Mouse (Mus musculus) E14TG2a.4 (cell line): ENCODE measurements around the gene Npas2.

Experiments
- H3K27me3 ChIP-seq: 2 replicates; pipeline ENCODE4 v1.6.1; 2014; ENCODE audit warnings: low read length, control low read depth; ENCODE audit not compliant: insufficient read depth
- H3K36me3 ChIP-seq: 2 replicates; pipeline ENCODE4 v1.6.1; 2014; ENCODE audit warnings: low read length, control low read depth; ENCODE audit not compliant: insufficient read depth
- H3K4me1 ChIP-seq: replicated peaks from 2 replicates; pipeline ENCODE4 v1.6.1; 2014; ENCODE audit warnings: low read depth, low read length, control low read depth
- H3K4me3 ChIP-seq: replicated peaks from 2 replicates; pipeline ENCODE4 v1.5.1; 2014; ENCODE audit warnings: mild to moderate bottlenecking, low read length
- H3K9me3 ChIP-seq: 2 replicates; pipeline ENCODE4 v1.6.1; 2014; ENCODE audit warnings: low read length, control low read depth
- CTCF ChIP-seq: conservative IDR thresholded peaks from 2 replicates; pipeline ENCODE4 v1.5.1; 2014; ENCODE audit warnings: low read length
- NANOG ChIP-seq: IDR thresholded peaks from 2 replicates; pipeline ENCODE4 v1.6.1; 2014; ENCODE audit warnings: borderline replicate concordance, low read length, mixed read lengths
- POU5F1 ChIP-seq: IDR thresholded peaks from 2 replicates; pipeline ENCODE4 v1.6.1; 2014; ENCODE audit warnings: low read length, borderline replicate concordance

Gene Npas2

GRCm38 (mm10) chr1:39400173-39400572 lies 206.6 kb downstream of the Npas2 start:
- H3K36me3 ChIP-seq = peaks cover 17% of the 10 kb centered on the region
- H3K27me3 ChIP-seq = no peaks in the 10 kb centered on the region
- H3K9me3 ChIP-seq = peaks cover 6% of the 10 kb centered on the region
- H3K4me1 ChIP-seq = peaks cover 10% of the 10 kb centered on the region
- TF ChIP-seq CTCF (no peak), NANOG (no peak), POU5F1 (no peak)
- H3K4me3 ChIP-seq = no peak overlapping the region

GRCm38 (mm10) chr1:39407108-39407507 lies 213.6 kb downstream of the Npas2 start:
- H3K36me3 ChIP-seq = peaks cover 7% of the 10 kb centered on the region
- TF ChIP-seq CTCF (no peak), NANOG (no peak), POU5F1 (no peak)
- H3K4me3 ChIP-seq = no peak overlapping the region
- peaks cover 2% of the 10 kb centered on the region; the same call in 1 of the 2 replicates for H3K4me1 ChIP-seq
- H3K27me3 ChIP-seq = no peaks in the 10 kb centered on the region
- no peaks in the 10 kb centered on the region for H3K9me3 ChIP-seq

GRCm38 (mm10) chr1:39408123-39408522 lies 214.6 kb downstream of the Npas2 start:
- no peaks in the 10 kb centered on the region for H3K9me3 ChIP-seq
- no peaks in the 10 kb centered on the region for H3K36me3 ChIP-seq
- H3K4me3 ChIP-seq = no peak overlapping the region
- no peaks in the 10 kb centered on the region for H3K27me3 ChIP-seq
- TF ChIP-seq CTCF = no peak
- no peak for TF ChIP-seq NANOG
- no peak for TF ChIP-seq POU5F1
- peaks cover 2% of the 10 kb centered on the region; the same call in 1 of the 2 replicates for H3K4me1 ChIP-seq

GRCm38 (mm10) chr1:39408668-39409067 lies 215.1 kb downstream of the Npas2 start:
- Histone ChIP-seq H3K4me1 (peaks cover 2% of the 10 kb centered on the region; the same call in 1 of the 2 replicates), H3K36me3 (no peaks in the 10 kb centered on the region), H3K9me3 (no peaks in the 10 kb centered on the region), H3K27me3 (no peaks in the 10 kb centered on the region), H3K4me3 (no peak overlapping the region)
- no peak for TF ChIP-seq POU5F1
- TF ChIP-seq NANOG = no peak
- TF ChIP-seq CTCF = no peak

GRCm38 (mm10) chr1:39410085-39410821 lies 216.7 kb downstream of the Npas2 start:
- TF ChIP-seq CTCF (no peak), POU5F1 (no peak), NANOG (no peak)

More at GRCm38 (mm10) chr1:39410085-39410821, 216.7 kb downstream of the Npas2 start:
- H3K9me3 ChIP-seq = no peaks in the 10 kb centered on the region
- H3K4me1 ChIP-seq = peaks cover 2% of the 10 kb centered on the region; the same call in 1 of the 2 replicates
- no peaks in the 10 kb centered on the region for H3K36me3 ChIP-seq
- no peaks in the 10 kb centered on the region for H3K27me3 ChIP-seq
- H3K4me3 ChIP-seq = no peak overlapping the region
